Mouse (Mus musculus): ENCODE data around the gene Cnot3.
"Not testable (repeated sequence)": the region's sequence is repeated elsewhere in the genome, so short reads cannot be mapped to it uniquely, and the experiment has no call there.

Gene Cnot3

DNA sequence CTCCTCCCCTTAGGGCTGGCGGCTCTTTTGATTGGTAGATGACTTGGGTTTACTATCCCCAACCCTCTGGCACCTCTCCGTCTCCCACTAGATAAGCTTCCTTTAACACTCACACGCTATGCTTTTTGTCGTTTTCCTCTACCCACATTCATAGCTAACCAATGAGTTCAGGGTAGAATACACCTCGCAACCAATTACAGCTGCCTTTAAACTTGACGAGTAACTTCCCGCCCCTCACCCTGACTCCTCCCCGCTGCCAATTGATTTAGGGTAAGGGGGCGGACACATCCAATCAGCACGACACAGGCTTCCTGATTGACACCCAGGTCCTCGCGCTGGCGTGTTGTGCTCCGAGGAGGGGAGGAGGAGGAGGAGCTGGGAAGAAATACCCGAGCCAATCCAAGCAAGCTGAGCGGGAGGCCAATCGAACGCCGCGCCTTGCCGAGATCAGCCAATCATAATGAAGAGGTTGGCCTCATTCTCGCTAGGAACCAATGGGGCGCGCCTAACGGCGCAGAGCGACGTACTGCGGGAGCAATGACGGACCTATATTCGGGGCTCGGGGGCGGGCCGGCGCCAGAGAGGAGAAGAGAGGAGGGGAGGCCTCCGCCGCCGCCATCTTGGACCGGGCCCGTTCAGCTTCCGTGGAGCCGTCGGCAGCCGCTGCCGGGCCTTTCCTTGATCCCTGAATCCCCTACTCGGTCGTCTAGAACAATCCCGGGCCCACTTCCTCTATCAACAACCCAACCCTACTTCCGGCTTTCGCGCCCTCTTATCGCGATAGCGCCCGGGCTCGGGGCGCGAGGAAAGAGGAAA lies at the start of gene Cnot3:
Cnot3 (plus strand) TSS at position 597 of the 816 bp plus-strand sequence.
- peak; percentile 98 for DNase-seq (ENCODE audit: low spot score)

DNA sequence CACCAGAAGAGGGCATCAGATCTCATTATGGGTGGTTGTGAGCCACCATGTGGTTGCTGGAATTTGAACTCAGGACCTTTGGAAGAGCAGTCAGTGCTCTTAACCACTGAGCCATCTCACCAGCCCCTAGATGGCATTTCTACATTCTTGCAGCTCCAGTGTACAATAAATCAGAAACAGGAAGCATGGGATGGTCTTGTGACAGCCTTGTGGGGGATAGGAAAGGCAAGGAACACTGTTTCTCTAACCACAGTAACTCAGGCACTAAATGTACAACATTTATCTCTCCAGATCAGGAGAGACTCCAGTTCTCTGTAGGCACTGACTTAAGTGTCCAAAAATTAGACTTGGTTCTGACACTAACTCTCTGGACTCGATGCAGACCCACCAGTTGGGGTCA lies 47.3 kb upstream of the Cnot3 start:
- DNase-seq (ENCODE audit: low spot score) = not testable (repeated sequence)

DNA sequence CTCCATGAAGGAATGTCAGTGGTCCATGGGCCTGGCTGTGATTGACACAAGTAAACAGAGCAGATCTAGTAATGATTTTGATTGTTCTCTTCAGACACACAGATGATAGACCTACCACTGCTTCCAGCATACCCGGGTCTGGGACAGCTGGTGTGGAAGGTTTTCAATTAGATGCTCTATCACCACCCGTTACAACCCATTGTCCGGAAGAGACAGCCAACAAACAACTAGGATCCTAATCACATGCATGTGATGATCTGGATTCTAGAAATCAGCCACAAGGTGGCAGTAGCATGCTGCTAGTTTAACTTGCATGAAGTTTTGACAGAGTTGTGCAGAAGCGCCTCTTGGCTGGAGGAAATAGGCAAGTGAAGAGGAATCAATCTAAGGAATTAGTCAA lies 43.9 kb upstream of the Cnot3 start:
- DNase-seq (ENCODE audit: low spot score) = peak; percentile 75

DNA sequence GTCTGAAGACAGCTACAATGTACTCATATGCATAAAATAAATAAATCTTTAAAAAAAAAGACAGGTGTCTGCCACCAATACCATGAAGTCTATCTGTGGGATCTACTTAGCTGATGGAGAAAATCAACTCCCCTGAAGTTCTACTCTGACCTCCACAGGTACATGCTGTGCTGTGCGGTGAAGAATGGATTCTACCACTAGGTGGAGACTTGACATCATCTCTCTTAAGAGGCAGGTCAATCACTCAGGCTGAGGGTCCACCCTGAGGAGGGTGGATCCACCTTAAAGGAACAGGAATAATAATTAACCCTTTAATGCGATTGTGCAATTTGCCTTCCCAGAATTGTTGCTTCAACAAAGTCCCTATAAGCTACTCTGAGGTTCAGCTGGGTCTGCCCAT lies 38.3 kb upstream of the Cnot3 start:
- DNase-seq (ENCODE audit: low spot score) = peak; percentile 25

DNA sequence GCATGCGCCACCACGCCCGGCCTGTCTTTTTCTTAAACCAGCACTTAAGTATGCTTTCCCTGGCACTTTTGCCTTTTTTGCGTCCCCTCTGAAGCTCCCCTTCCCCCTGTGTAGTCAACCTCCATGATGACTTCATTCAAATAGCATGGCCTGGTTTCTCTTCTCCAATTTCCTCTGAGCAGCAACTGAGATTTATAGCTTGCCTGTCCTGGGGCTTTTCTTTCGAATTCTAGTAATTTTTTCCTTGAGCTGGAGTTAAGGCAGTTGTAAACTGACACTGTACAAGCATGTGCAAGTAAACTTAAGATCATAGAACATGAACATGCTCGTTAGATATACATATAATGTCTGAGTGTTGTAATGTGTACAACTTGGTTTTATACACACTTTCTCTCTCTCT lies 37.7 kb upstream of the Cnot3 start:
- no peak for DNase-seq (ENCODE audit: low spot score)

DNA sequence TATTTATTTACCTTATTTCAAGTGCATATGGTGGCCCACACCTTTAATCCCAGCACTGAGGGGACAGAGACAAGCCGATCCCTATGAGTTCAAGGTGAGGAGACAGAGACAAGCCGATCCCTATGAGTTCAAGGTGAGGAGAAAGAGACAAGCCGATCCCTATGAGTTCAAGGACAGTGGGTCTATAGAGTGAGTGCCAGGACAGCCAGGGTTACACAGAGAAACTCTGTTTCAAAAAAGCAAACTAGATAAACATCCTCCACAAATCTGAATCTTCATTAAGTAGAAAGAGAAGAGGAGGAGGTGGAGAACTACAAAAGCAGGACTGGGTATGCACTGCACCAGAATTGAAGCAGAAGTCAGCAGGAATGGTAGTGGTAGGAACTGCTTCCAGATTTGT lies 36.4 kb upstream of the Cnot3 start:
- no peak for DNase-seq (ENCODE audit: low spot score)

DNA sequence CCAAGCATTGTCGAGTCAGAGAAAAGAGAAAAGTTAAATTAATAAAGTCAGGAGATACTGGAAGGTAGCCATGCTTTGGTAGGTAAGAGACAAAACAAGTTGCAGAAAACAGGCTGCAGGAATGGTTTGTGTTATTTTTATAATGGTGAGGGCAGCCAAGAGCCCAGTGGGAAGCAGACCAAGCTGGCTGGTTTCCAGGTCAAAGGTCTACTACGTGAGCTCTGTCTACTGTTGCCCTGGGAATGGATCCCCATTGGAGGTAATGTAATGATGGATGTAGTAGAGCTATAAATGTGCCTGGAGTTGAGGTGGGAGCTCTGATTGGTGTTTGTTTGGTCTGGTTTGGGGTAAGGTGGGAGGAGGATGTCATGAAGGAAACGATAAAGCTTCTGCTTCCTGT lies 36.0 kb upstream of the Cnot3 start:
- DNase-seq (ENCODE audit: low spot score) = no peak

DNA sequence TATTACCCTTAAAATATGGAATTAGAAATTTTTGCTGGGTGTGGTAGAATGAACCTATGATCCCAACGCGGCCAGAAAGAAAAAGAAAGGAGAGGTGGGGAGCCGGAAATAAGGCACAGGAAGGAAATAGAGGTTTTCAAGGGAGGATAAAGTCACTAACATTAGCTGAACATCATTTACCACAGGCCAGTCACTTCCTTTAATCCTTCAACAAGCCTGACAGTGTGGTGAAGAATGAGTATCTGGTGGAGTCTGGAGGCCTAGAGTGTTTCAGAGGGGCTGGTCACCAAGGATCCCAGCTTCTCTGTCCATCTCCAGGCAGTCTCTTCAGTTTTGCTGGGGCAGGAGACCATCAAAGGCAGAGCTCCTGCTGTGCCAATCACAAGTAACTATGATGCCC lies 34.6 kb upstream of the Cnot3 start:
- no peak for DNase-seq (ENCODE audit: low spot score)

DNA sequence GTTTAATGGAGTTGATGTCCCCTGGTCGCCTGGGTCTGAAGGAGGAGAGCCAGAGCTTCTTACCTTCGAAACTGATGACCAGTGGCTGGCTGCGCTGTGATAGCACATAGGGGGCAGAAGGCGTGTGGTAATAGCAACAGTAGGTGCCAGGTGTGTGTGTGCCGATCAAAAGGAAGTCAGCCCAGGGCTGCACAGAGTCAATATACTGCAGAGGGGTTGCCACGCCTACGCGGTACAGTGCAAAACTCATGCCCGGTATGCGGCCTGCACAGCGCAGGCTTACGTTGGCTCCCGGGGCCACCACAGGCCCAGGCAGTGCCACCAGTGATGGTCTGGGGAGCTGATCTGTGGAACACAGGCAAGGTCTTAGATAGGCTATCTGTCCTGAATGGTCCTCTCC lies 34.1 kb upstream of the Cnot3 start:
- DNase-seq (ENCODE audit: low spot score) = no peak

DNA sequence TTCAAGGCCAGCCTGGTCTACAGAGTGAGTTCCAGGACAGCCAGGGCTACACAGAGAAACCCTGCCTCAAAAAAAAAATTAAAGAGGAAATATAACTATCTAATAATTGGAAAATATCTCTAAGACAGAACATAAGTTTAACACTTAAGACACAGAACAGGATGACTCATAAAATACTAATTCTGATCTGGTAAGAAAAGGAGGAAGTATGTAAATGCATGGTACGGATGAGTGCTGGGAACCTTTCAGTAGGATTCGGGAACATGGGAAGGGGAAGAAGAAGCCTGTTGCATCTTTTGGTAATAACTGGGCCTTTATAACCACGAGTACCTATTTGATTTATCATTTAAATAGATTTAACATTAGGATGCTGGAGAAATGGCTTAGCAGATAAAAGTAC lies 31.0 kb upstream of the Cnot3 start:
- DNase-seq (ENCODE audit: low spot score) = no peak

DNA sequence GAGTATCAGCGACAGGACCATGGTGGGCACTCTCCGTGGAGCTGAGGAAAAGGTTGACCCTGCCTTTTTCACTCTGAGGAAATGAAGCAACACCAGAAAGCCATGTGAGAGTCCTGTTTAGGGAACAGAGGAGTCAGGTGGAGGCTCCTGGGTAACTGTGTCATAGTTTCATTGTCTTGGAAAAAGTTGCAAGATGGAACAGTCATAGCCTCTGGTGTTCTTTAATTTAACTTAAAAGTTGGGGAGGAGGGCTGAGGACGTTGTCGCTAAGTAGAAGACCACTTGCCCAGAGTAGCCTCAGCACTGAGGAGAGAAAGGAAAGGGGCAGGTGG lies 29.0 kb upstream of the Cnot3 start, which contains the start of gene Oscar:
Oscar (minus strand) TSS at position 101 of the 332 bp plus-strand sequence.
- DNase-seq (ENCODE audit: low spot score) = no peak

DNA sequence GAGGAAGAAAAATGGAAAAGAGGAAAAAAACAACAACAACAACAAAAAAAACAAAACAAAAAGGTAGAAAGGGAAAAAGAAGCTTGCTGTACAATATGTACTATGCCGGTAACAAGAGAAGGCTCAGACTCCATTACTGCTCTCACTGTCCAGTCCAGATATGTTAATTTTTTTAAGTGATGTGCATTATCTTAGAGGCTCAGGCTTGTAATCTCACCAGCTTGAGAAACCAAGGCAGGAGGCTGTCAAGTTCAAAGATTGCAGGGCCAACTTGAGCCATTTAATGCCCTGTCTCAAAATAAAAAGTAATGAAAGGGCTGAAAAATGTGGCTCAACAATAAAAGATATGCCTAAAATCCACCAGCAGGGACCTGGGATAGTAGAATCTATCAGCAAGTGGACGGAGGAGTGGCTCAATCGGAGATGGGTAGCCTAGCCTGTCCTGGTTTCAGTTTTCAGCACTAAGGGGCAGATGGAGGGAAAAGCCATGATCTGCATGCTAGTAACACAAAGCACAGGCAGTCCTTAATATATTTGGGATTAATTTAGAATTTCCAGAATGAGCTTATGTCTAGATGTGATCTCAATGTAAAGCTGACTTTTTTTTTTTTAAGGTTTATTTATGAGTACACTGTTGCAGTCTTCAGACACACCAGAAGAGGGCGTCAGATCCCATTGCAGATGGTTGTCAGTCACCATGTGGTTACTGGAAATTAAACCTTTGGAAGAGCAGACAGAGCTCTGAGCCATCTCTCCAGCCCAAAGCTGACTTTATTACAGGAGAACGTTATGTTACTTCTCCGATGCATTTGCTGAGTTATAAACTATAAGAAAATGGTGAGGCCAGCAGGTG lies 28.5 kb upstream of the Cnot3 start:
- no peak for DNase-seq (ENCODE audit: low spot score)

DNA sequence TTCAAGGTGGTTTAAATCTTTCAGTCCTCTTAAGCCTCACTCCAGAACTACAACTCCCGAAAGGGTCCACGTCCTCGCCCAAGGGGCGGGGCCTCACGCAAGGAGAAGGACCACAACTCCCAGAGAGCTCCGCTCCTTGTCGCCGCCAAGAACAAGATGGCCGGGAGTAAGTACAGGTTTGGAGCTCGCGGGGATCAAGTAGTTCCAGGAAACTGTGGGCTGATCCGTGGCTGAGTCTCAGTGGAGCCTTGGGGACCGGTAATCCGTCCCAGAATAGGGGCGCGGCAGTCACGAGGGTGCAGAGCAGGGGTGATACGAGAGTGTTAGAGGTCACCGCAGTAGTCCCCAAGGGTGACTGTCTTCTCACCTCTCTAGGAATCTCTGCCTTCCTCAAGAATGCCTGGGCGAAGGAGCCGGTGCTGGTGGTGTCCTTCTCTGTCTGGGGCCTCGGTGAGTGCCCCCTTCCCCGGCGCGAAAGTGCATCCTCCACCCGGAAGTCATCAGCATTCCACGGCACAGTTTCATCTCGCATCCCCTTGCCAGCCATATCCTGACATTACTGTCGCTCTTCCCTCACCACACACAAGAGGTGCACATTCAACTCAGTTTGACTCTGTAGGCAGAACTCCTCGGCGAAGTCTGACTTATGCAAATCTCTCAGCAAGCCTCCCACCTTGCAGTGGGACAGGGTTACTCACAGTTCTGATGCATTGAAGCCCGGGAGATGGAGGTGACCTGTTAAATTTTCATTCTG lies 27.6 kb upstream of the Cnot3 start, which contains the start of gene Ndufa3:
Ndufa3 (plus strand) TSS at position 132 of the 754 bp plus-strand sequence.
- DNase-seq (ENCODE audit: low spot score) = peak; percentile 88

DNA sequence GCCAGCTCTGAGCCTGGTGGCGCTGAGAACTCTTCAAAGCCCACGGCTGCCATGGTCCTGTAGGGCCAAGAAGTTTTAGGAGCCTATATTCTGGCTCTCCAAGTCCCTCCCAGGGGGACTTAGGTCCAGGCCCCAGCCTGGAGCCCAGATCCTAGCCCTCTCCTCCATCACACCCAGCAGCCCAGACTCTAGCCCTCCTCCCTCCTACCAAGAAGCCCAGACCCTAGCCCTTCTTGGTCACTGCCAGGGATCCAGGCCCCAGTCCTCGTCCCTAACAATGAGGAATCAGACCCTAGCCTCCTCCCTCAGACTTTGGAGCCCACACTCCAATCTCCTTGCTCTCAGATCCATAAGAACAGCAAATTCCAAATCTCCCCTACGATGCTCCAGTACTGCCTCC lies 16.0 kb upstream of the Cnot3 start:
- DNase-seq (ENCODE audit: low spot score) = no peak

DNA sequence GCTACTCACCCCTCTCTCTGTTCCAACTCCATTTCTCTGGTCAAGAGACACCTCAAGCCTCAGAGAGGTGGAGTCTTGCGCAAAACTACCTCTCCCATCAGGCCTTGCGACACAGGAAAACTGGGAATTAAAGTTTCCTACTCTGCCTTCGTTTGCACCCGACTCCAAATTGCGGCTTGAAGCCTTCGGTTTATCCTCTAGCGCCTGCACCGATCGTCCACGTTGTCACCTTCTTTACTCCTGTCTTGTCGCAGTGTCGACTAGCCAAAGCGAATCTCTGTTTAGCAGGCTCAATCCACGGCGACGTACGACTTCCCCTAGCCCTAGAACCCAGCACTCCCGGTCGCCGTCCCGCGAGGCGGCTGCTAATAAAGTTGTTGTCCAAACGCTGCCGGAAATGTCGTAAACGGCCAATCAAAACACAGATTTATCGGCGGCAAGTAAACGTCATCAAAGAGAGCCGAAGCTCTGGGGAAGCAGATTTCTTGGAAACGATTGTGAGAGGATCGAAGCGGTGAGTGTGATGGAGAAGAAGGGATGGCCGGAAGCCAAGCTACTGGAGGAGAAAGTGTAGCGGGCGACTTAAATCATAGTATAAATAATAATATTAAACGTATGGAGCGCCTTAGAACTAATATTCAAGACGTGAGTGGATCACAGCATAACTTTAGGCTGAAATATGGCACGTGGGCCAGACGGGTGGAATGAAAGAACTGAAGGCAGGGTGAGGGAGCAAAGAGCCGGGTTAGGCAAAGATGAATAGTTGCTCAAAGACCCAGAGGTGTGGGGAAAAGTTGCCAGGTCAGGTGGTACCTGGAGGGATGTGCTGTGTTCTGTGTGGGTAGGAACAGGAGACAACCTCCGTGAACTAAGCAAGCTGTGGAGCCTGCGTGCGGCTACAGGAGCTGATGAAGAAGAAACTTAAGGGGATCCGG lies 15.3 kb upstream of the Cnot3 start, which contains the start of the genes Tfpt and Prpf31:
Tfpt (minus strand) TSS at position 387 of the 935 bp plus-strand sequence.
Prpf31 (plus strand) TSS at position 443 of the 935 bp plus-strand sequence.
- DNase-seq (ENCODE audit: low spot score) = peak; percentile 93

DNA sequence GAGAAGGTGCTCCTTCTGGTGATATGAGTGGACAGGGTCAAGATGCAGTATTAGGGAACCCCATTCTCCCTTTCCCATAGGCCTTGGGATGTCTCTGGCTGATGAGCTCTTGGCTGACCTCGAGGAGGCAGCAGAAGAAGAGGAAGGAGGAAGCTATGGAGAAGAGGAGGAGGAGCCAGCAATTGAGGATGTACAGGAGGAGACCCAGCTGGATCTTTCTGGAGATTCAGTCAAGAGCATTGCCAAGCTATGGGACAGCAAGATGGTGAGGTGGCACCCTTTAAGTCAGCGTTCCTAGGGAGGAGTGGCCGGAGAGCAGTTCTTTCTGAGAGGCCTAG lies 14.6 kb upstream of the Cnot3 start:
- no peak for DNase-seq (ENCODE audit: low spot score)

DNA sequence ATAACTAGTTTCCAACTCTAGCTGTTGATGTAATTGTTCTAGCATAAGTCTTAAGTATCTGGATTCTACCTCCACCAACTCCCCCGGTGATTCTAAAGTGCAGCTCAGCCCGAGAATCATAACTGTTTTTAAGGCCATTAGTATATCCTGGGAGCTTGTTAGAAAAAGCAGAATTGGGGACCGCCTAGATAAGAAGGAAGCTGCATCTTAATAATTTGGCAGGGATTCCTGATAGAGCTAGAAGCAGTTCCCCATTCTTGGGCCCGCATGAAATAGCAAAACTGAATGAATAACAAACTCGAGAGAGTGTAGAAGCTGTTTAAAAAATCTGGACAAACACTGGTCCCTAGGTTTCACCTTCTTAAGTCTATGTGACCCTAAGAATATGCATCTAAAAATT lies 1.7 kb upstream of the Cnot3 start:
- DNase-seq (ENCODE audit: low spot score) = no peak

DNA sequence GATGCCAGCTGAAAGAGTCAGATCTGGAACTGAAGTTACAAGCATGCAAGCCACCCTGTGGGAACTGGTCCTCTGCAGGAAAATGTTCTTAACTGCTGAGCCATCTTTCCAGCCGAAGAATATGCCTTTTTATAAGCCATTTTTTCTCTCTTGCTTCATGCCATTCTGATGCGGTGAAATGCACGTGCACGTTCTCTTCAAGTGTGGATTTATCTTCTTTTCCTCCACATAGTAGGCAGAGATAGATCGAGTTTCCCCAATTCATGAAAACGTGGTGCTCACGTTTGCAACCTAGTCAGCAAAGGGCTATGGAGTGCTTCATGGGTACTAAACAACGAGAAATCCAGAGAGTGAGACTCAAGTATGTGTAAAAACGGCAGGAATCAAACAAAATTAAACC lies 1.2 kb upstream of the Cnot3 start:
- DNase-seq (ENCODE audit: low spot score) = no peak

DNA sequence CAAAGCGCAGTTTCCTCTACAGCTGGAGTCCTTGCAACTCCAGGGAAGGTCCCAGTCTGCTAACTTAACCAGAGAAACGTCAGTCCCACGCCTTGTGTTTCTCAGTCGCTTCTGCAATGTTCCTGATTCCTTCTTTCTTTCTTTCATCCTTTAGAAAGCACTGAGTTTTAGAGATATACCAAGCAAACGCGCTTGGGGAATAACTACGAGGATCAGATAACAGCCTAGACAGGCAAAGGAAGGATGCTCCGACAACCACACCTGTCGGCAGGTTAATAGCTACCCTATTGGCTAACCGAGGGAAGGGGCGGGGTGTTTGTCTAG lies 758 bp upstream of the Cnot3 start:
- DNase-seq (ENCODE audit: low spot score) = no peak

DNA sequence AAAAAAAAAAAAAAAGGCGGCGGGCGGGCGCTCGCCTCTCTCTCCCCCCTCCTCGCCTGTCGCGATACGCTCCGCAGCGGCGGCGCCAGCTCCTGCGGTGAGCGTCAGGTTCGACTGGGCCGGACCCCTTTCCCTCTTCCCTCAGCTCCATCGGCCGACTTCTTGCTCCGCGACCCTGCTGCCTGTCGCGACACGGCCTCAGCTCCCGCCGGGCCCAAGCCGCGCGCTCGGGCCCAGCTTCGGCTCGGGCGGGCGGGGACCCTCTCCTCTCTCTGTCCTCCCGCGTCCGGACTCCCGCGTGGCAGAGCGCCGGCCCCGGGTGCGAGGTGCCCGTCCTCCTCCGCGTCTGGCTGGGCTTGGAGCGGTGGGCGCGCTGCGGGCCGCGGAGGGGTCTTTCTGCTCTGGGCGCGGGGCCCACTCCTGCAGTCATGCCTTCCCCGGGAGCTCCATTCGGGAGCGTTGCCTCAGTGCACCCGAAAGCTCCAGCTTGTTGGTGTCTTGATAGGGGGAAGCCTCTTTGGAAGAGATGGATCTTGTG lies 489 bp downstream of the Cnot3 start:
- DNase-seq (ENCODE audit: low spot score) = no peak

DNA sequence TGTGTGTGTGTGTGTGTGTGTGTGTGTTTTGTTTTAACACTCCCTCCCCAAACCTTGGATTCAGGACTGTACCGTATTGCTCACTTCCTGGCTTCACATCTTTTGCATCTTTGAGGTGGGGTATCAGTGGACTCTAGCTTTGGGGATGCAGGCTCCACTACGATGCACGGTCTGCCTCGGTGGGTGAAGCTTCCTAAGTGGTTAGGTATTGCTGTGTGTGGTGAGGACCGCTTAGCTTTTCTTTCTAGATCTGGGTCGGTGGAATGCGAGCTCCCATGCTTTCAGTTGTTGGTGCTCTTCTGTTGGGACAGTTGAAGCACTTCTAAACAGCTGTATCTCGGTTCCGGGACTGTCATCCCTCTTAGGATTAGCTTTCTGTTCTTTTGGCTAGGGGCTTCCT lies 1.1 kb downstream of the Cnot3 start:
- no peak for DNase-seq (ENCODE audit: low spot score)

Measured in MN1 (cell line).